ENCODE assay signal across 8 mouse cellular contexts in the genomic region with DNA sequence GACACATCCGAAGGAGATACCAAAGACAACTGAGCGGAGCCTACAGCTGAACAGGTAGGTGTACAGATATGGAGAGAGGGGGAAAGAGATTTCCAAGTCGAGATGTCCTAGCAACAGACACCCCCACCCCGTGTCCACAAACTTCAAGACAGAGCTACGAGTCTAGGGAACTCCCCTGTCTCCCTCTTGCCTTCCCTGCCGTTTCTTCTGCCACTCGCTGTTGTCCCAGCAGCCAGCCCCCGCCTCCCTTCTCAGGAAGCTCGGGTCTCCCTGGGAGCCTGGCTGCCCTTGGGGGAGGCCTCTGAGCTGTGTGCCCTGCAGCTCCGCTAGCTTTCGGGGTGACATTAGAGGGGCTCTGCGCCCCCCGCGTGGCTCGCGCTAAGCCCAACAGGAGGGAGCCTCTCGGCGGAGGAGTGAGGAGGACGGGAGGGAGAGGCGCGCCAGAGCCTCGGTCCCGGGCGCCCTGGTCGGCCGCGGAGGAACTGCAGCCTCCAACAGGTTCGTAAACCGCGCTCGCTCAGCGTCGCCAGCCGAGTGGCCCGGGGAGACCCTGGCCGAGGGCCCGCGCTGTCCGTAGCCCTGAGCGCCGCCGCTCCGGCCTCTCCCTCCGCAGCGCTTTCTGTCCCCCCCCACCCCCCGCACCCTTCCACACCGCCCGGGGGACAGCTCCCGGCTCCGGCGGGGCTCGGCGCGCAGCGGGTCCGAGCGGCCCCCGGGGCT.
DNase-seq lines count a peak whose midpoint lies in the region; ATAC-seq lines count a peak whose summit lies in the region.

No protein-coding gene starts in this region.

- H3K27me3 ChIP-seq in embryonic facial prominence, embryonic 11.5 days (ENCODE audit: control insufficient read depth, insufficient read depth, low read length) = no peaks in the 10 kb centered on the region

- no peaks in the 10 kb centered on the region for H3K36me3 ChIP-seq in embryonic facial prominence, embryonic 11.5 days (replicated peaks; ENCODE audit: control insufficient read depth, insufficient read depth, low read depth, low read length)

- H3K4me1 ChIP-seq in embryonic facial prominence, embryonic 11.5 days (ENCODE audit: control insufficient read depth, insufficient read depth, low read length) = peaks cover 2% of the 10 kb centered on the region; the same call in 1 of the 2 replicates

- peak; percentile 8; the same call in 1 of the 2 replicates for ATAC-seq in embryonic facial prominence, embryonic 11.5 days (replicated peaks; ENCODE audit: insufficient number of reproducible peaks, low FRiP score, low TSS enrichment, low read depth)
- peak; percentile 53 for ATAC-seq in megakaryocyte progenitor cell, adult 5-6 weeks (replicated peaks; ENCODE audit: poor library complexity)

- H3K9me3 ChIP-seq in embryonic facial prominence, embryonic 11.5 days (replicated peaks; ENCODE audit: control insufficient read depth, low read length) = no peaks in the 10 kb centered on the region

- peak overlapping the region; percentile 100 for H3K27ac ChIP-seq in embryonic facial prominence, embryonic 11.5 days (replicated peaks; ENCODE audit: low read depth, low read length)

- H3K4me3 ChIP-seq in embryonic facial prominence, embryonic 11.5 days (ENCODE audit: low read depth, low read length) = peak overlapping the region; percentile 83

- intact Hi-C loops in heart, postnatal 10 days (cut with DNase I) = loop anchor here (2.0 to 5.0 kb wide), 3 partner anchors 20 to 70 kb away; partner anchors contain the start of gene Cplx2

- H3K9ac ChIP-seq in embryonic facial prominence, embryonic 11.5 days (replicated peaks; ENCODE audit: low read length) = peak overlapping the region; percentile 99

- WGBS in embryonic facial prominence, embryonic 11.5 days = under 1% methylated on average over 42 of the region's 58 CpGs

- DNase-seq in adrenal gland, adult (ENCODE audit: inconsistent age in 2 of 2, low spot score in 1 of 2) = peak; percentile 59 to 86
- DNase-seq in adrenal gland, adult 8-10 months = no peak
- DNase-seq in adrenal gland, postnatal 10 days = peak; percentile 64
- DNase-seq in embryonic facial prominence, embryonic 11.5 days (ENCODE audit: low spot score) = peak; percentile 59
- peak; percentile 49 to 56 for DNase-seq in heart, postnatal 10 days
- peak; percentile 68 to 79 for DNase-seq in kidney, postnatal 4 days
- peak; percentile 59 for DNase-seq in right cerebral cortex, postnatal 4 days

- H3K4me2 ChIP-seq in embryonic facial prominence, embryonic 11.5 days (ENCODE audit: low read depth, low read length) = peak overlapping the region; percentile 98
